Mouse (Mus musculus): ENCODE measurements at regions not wholly inside any gene's neighbourhood (a gene's known extent, or its start where the extent isn't known, plus 50 kb on each side); places are given as distances from the start of the nearest gene placed in this dataset.
A peak's percentile ranks its signal among the peaks of the same experiment; 100 is the strongest.

GRCm38 (mm10) chr19:49379646-49380045 is 1173.8 kb downstream of the Sorcs3 start:
- no peak for DNase-seq (ENCODE audit: inconsistent ontology term)

DNA sequence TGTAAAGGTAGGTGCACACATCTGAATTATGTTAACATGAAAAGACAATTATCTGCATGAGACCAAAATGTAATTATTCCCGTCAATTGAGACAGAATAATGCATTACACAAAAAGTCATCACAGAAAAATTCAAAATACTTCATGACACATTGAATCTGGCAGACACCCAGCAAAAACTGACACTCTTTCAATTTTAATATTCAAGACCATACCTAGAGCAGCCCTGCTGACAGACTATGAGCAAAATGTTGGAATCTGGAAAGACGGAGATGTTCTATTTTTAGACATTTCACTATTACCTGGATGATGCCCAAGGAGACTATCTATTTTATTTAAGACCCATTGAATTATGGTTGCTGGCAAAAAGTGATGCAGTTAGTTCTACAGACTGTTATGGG is 1190.4 kb downstream of the Sorcs3 start:
- DNase-seq (ENCODE audit: inconsistent ontology term): peak; percentile 71

DNA sequence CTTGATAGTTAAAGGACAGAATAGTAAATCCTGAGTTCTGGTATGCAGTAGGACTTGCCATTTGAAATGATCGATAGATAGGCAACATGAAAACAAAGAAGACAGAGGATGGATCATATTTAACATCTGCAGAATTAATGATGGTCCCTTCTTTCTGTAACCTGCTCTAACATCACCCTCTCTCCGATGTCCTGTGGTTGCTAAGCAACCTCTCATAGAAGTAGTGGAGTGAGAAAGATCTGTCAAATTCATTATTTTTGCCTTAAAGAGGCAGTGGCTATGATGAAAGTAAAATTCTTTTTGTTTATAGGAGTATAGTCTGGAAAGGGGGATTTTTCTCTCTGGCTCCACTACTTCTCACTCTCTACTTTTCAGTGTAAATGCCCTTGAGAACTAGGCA is 1209.5 kb downstream of the Sorcs3 start:
- DNase-seq (ENCODE audit: inconsistent ontology term): no peak

DNA sequence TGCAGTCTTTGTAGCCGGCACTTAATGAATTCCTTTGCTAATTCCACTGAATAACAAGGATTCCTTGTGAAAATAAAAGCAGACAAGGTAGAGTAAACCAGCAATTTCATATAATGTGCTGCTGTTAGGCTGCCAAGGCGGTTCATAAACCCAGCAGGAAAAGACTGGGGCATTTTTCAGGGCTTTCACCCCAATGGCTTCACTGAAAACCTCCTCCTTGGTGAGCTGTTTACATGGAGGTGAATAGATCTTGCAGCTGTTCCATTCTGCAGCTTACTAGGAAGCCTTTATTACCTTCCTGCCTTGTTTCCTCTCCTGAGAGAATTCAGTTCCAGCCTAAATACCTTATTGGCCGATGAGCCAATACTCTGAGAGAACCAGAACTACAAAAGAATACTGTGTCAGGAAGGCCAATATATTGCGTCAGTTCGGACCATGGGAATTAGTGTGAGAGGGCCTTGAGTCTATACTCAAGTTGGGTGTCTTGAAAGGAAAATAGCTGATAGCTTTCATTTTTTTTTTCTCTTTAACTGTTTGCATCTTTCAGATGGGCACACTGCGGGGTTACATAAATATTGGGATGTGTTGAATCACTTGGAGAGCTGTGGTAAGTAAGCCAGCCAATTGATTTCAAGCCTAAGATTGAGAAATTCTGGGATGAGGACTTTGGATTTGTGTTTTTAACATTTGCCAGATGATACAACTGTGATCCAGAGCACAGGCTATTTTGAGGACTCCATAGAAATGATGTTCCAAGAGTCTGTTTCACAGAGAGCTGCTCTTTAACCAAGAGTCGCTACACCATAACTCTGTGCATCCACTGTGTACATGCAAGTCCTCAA is 1217.5 kb downstream of the Sorcs3 start:
- DNase-seq (ENCODE audit: inconsistent ontology term): peak; percentile 33

Measured in Muller cell, postnatal 12 days (primary cell).